Mouse (Mus musculus) thymus, adult 2 months (tissue): ENCODE measurements around the gene Glis3. TPM values are rescaled to one million over a fixed set of nuclear protein-coding genes. Genes with fewer than 3 reads are reported as not detected.

ENCODE experiments used
- DNase-seq: peaks from one replicate; pipeline ENCODE4 v3.0.0; 2021
- H3K27ac ChIP-seq: fragments of 200-500 bp; 2 replicates; pipeline ENCODE4 v1.5.1; 2012; ENCODE audit warnings: low read length, control low read depth; ENCODE audit not compliant: control insufficient read depth, insufficient read depth
- H3K27me3 ChIP-seq: fragments of 200-500 bp; 2 replicates; pipeline ENCODE4 v1.6.1; 2012; ENCODE audit warnings: mild to moderate bottlenecking, low read length, moderate library complexity, mixed read lengths; ENCODE audit not compliant: control insufficient read depth, insufficient read depth
- H3K36me3 ChIP-seq: fragments of 200-500 bp; 2 replicates; pipeline ENCODE4 v1.6.1; 2012; ENCODE audit warnings: mild to moderate bottlenecking, low read length, moderate library complexity; ENCODE audit not compliant: control insufficient read depth, insufficient read depth
- H3K4me1 ChIP-seq: fragments of 200-500 bp; replicated peaks from 2 replicates; pipeline ENCODE4 v1.6.1; 2012; ENCODE audit warnings: low read length; ENCODE audit not compliant: control insufficient read depth, insufficient read depth
- H3K4me3 ChIP-seq: fragments of 200-500 bp; 2 replicates; pipeline ENCODE4 v1.5.1; 2012; ENCODE audit warnings: mild to moderate bottlenecking, low read length, control low read depth, moderate library complexity; ENCODE audit not compliant: control insufficient read depth, insufficient read depth
- CTCF ChIP-seq: fragments of 200-500 bp; IDR thresholded peaks from 2 replicates; pipeline ENCODE4 v1.5.1; 2012; ENCODE audit warnings: mild to moderate bottlenecking, control low read depth, low read length, moderate library complexity, borderline replicate concordance; ENCODE audit not compliant: control insufficient read depth, poor library complexity, insufficient read depth; ENCODE audit errors: extremely low read depth
- POLR2A ChIP-seq: fragments of 200-500 bp; IDR thresholded peaks from 2 replicates; pipeline ENCODE4 v1.6.1; 2012; ENCODE audit warnings: mild to moderate bottlenecking, low read length, control low read depth, moderate library complexity; ENCODE audit not compliant: control insufficient read depth, poor library complexity, insufficient read depth; ENCODE audit errors: extremely low read depth
- WGBS: fragments of 180-500 bp; shearing (Covaris S2); methylation state at CpG from one replicate; pipeline ENCODE4 v1.1.7; 2018; 5-methylcytosine and 5-hydroxymethylcytosine counted together
- polyA plus RNA-seq: library from polyadenylated mRNA; depleted of rRNA; stranded (reverse); fragments of >200 nt; gene quantifications from 2 replicates; pipeline ENCODE4 v1.2.3, GENCODE M21; 2012

Gene Glis3
- polyA plus RNA-seq, 1 experiment, result 1.8 TPM

- H3K27me3 ChIP-seq, result no peaks in the 10 kb centered on the region
- DNase-seq, result no peak
- no peaks in the 10 kb centered on the region for H3K36me3 ChIP-seq
- TF ChIP-seq POLR2A, result no peak
- no peak for TF ChIP-seq CTCF
- no peak overlapping the region for H3K27ac ChIP-seq
- no peaks in the 10 kb centered on the region for H3K4me1 ChIP-seq
- no peak overlapping the region for H3K4me3 ChIP-seq
Observed at GRCm38 (mm10) chr19:28561697-28562002, 118.2 kb downstream of the Glis3 start.

- no peaks in the 10 kb centered on the region for H3K36me3 ChIP-seq
- no peaks in the 10 kb centered on the region for H3K4me1 ChIP-seq
- DNase-seq, result no peak
- H3K27me3 ChIP-seq, result no peaks in the 10 kb centered on the region
- H3K4me3 ChIP-seq, result no peak overlapping the region
- 87% methylated on average over 8 of the region's 8 CpGs for WGBS
- H3K27ac ChIP-seq, result no peak overlapping the region
- no peak for TF ChIP-seq POLR2A
- TF ChIP-seq CTCF, result no peak
Observed at GRCm38 (mm10) chr19:28560801-28561696, 118.8 kb downstream of the Glis3 start.

- Histone ChIP-seq H3K27me3 (no peaks in the 10 kb centered on the region), H3K36me3 (no peaks in the 10 kb centered on the region), H3K4me1 (no peaks in the 10 kb centered on the region), H3K27ac (no peak overlapping the region; the same call in 1 of the 2 replicates), H3K4me3 (no peak overlapping the region)
- WGBS, result 89% methylated on average over 7 of the region's 7 CpGs
- no peak for TF ChIP-seq CTCF
- no peak for TF ChIP-seq POLR2A
- no peak for DNase-seq
Observed at GRCm38 (mm10) chr19:28559836-28560235, 120.0 kb downstream of the Glis3 start.

GRCm38 (mm10) chr19:28559400-28559799 lies 120.5 kb downstream of the Glis3 start:
- H3K27me3 ChIP-seq, result no peaks in the 10 kb centered on the region
- DNase-seq, result no peak
- H3K4me3 ChIP-seq, result no peak overlapping the region
- 94% methylated on average over 10 of the region's 10 CpGs for WGBS
- no peak overlapping the region for H3K27ac ChIP-seq
- TF ChIP-seq CTCF (no peak), POLR2A (no peak)
- H3K36me3 ChIP-seq, result no peaks in the 10 kb centered on the region
- H3K4me1 ChIP-seq, result no peaks in the 10 kb centered on the region

- H3K4me1 ChIP-seq, result no peaks in the 10 kb centered on the region
- H3K27me3 ChIP-seq, result no peaks in the 10 kb centered on the region
- H3K4me3 ChIP-seq, result no peak overlapping the region
- no peaks in the 10 kb centered on the region for H3K36me3 ChIP-seq
- WGBS, result 87% methylated on average over 8 of the region's 8 CpGs
- TF ChIP-seq POLR2A (no peak), CTCF (no peak)
- DNase-seq, result no peak
- H3K27ac ChIP-seq, result no peak overlapping the region
Observed at GRCm38 (mm10) chr19:28558661-28559060, 121.2 kb downstream of the Glis3 start.

- 92% methylated on average over 5 of the region's 5 CpGs for WGBS
- TF ChIP-seq POLR2A (no peak), CTCF (no peak)
Observed at GRCm38 (mm10) chr19:28557559-28558328, 122.1 kb downstream of the Glis3 start.

More at GRCm38 (mm10) chr19:28557559-28558328, 122.1 kb downstream of the Glis3 start:
- DNase-seq, result no peak
- H3K4me3 ChIP-seq, result no peak overlapping the region
- no peaks in the 10 kb centered on the region for H3K36me3 ChIP-seq
- H3K4me1 ChIP-seq, result no peaks in the 10 kb centered on the region
- no peaks in the 10 kb centered on the region for H3K27me3 ChIP-seq
- H3K27ac ChIP-seq, result no peak overlapping the region
